Mouse (Mus musculus) kidney, postnatal 14 days (tissue): ENCODE results near the gene Rfc2.

Source experiments
- DNase-seq: peaks from one replicate; pipeline ENCODE4 v3.0.0; 2022; ENCODE audit warnings: mixed read lengths

Gene Rfc2

DNA sequence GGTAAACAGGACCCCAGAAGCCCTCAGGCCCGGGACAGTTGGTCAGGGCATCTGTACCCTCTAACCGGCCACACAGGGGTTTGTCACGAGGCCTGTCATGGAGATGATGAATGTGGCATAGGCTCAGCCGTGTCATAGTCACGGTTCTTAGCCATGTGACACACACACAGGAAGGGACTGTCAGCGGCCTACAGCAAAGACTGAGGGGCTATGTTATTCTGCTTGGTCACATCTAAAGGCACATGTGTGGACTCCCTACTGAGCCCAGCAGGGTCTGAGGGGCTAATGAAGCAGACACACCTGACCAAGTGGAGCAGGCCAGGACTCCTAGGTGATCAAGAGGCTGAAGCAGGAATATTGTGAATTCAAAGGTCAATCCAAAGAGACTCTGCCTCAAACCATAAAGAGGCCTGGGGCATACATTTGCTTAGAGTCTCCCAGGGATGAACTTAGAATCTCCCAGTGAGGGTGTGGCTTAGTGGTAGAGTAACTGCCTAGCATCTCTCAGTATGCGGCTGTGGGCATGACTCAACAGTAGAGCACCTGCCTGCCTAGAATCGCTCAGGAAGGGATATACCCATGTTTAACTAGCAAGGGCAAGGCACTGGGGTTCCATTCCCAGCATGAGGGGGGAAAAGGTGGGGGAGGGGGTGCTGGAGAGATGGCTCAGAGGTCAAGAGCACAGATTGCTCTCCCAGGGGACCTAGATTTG lies 30.8 kb downstream of the Rfc2 start:
- DNase-seq, result no peak

DNA sequence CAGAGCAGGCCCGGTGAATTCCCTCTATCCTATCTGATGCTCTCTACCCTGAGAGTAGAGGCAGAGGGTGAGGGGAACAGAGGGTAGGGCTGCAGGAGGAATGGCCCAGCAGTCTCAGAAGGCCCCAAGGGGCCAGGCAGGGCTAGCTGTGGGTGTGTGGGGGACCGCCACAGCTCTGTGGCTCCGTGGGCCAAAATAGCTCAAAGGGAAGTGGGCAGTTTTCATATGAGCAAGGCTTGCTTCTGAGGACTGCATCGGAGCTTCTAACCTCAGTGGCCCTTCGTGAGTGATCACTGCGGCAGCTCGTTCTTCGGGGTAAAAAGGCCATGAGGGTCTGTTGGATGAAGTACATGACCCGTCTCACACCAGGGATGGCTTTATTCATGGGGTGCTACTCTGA lies 32.6 kb downstream of the Rfc2 start:
- DNase-seq, result no peak

DNA sequence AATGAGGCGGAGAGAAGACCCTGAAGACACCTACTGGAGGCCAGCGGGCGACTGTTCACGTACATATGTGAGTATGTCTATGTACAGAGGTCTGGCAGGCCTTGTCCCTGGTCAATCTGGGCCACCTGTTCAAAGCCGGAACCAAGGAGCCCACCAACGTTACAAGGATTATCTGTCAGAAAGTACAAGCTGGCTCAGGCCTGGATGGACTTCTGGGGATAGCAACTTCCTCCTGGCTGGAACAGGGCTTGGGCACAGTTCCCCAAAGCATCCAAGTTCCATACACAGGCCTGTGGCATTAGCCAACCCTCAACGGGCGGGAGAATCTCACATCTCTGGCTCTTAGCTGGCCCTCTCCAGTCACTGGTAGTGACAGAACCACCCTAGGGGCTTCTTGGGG lies 33.1 kb downstream of the Rfc2 start:
- no peak for DNase-seq

DNA sequence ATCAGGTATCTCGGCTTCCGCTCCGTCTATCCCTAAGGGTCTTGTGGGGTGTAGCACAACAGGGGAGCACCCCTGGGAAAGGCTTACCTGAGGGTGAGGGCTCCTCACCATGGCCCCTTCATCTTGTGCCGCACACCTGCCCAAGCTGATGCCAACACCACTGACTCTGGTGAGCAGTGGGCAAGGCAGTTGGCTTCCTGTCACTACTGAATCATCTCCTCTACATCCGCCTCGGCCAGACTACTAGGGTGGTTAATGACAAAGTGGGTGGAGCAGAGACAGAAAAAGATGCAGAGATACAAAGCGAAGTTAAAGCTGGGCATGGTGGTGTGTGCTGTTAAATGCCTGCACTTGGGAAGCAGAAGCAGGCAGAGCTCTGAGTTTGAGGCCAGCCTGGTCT lies 33.6 kb downstream of the Rfc2 start, which contains the start of gene Lat2:
TSS of gene Lat2 (minus strand) at position 224 of the 400 bp plus-strand sequence.
- no peak for DNase-seq

DNA sequence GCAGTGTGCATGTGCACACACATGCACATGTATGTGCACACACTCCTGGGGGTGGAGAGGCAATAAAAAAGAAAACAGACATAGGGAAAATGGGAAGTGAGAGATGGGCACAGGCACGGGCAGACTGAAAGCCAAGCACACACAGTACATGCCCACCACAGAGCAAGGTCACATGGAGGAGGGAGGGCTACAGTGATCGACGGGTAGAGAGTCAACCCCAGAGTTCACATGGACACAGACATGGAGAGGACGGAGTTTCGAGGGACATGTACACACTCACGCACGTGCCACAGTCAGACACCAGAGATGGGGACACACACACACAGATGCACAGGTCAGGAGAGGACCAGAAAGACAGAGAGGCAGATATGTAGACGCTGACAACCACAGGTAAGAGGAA lies 34.2 kb downstream of the Rfc2 start:
- no peak for DNase-seq

DNA sequence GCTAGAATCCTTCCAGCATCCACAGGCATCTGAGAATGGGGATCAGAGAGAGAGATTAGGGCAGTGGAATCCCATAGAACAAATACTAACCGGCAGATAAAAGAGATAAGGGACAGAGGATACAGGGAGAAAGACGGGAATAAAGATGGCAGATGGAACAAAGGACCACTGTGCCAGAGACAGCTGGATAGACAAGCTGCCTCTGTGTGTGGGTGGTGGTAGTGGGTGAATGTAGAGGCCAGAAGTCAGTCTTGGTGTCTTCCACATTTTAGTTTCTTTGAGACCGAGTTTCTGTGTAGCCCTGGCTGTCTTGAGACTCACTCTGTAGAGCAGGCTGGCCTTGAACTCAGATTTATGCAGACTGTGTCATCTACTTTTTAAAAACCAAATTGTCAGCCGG lies 34.6 kb downstream of the Rfc2 start:
- no peak for DNase-seq

DNA sequence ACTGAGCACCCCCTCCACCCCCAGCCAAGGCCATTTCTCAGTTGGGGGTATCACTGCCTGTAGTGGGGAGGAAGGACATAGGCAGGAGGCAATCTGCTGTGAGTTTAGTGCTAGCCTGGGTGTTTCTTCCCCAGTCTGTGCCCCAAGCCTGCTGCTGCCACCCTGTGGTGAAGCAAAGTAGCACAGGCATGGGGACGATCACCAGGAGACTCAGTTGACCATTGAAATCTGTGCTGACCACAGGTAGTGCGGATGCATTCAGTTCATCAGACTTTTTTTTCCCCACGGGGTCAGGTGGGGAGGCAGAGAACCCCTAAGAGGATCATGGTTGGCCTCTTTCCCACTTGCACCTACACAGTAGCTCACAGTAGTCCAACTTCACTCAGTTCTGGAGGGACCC lies 35.9 kb downstream of the Rfc2 start:
- peak; percentile 71 for DNase-seq

DNA sequence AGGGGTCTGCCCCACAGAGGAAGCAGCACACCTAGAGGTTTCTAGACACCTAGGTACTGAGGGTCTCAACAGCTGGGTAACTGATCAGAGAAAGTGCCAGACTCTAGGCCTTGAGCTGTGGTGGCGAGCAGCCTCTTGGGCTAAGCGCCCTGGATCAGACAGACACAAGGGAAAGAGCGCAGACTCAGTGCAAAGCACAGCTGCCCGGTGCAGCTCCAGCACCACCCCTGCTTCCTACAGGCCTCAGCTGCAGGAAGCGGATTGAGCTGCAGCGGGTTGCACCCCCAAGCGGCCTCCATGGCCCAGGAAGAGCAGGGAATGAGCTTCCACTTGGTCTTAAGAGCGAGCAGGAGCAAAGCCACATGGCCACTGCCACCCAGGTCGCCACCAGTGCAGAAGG lies 39.3 kb downstream of the Rfc2 start:
- DNase-seq, result no peak

DNA sequence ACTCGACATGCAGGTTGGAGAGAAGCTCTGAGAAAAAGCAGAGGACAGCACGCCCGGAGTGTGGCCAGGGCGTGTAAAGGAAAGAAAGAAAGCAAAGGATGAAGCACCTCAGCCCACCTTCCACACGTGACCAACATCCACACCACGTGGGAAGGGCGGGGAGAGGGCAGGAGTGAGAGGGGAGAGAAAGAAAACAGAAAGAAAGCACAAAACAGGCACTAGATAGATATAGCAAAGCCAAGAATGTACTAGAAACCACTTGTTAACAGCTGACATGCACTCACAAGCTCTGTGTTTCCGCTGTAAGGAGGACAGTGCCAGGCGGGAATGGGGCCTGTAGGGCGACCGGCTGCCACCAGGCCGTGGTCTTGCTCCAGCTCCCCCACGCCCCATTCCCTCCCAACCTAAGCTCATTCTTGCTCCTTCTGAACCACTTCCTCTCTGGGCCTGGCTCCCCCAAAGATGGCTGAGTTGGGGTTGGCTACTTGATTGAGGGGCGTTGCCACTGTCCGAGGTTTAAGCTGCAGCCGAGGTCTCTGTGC lies 40.0 kb downstream of the Rfc2 start:
- no peak for DNase-seq

DNA sequence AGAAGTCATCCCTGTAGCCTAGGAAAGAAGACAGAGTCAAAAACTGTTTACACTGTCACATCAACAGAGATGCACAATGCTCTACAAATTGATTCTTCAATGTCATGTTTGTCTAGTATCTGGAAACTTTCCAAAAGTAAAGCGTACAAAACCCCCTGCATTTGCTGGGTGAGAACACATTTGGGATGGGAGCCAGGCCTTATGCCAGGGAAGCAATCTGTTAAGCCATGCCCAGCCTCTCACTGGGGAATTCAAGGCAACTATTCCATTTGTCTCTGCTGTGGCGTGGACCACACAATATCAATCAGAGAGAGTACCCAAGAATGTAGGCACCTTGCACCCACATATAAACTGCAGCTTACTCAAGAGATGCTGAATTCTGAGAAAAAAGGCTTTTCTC lies 40.9 kb downstream of the Rfc2 start:
- no peak for DNase-seq

DNA sequence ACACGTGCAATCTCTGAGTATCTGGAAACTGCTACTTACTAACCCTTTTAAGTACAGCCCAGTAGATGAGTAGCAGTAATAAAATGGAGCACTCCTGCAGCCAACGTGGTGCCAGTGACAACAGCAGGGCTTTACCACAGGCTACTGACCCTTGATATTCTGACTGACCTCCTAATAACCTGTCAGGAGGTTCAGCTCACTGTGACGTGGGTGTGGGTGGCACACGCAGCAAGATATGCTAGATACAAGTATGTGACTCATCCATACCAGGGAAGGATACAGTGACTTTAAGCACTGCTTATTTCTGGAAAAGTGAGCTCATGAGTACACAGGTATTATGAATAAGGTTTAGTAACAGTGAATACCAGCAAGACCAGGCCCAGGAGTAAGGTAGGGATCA lies 48.3 kb downstream of the Rfc2 start:
- no peak for DNase-seq

DNA sequence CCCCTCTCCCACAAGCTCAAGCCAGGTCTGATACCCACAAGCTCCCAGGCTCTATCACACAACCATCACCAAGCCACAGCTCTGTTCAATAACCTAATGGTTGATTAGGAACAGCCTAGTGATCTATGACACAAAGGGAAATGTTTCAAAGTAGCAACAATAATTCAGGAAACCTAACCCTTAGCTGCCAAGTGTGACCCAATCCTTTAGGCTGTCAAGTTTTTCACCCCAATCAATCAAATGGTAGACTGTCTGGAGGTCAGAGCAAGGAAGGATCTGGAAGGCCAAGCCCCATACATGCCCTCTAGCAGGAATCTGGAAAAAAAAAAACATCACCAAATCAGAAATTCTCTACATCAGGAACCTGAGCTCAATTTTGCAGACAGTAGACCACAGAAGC lies 49.7 kb downstream of the Rfc2 start:
- DNase-seq, result no peak

DNA sequence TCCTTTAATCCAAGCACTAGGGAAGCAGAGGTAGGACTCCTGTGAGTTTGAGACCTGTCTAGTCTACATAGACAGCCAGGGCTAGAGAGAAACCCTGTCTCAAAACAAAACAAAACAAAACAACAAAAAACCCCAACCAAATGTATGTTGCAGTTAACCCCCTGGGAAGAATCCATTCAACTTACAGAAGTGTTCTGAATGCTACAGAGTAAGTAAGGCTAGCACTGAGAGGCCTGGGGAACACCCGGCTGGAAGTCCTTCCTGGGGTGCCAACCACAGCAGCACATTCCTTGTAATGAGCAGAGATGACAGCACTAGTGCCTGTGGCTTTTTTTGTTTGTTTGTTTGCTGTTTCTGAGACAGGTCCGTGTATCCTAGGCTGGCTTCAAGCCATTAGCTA lies 51.7 kb downstream of the Rfc2 start:
- no peak for DNase-seq

DNA sequence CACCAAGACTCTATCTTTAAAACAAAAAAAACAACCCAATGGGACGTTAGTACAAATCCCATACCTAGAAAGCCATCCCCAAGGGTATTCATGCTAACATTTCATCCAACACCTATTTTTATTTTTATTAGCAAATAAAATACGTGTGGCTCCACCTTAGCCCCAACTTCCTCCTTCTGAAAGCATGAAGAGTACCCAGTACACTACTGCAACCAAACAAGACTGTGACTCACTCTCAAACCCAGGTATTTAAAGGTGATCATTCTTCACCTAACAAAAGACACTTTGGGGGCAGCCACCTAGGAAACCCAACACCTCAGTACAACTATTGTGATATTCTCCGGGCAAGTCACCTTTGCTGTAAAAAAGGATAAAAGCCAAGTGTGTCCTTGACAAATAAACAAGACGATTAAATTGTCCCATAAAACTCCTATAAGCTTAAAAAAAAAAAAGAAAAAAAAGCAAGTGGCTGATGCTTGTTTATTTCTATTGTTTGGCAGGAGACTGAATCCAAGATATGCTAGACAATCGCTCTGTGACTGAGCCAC lies 56.7 kb downstream of the Rfc2 start:
- DNase-seq, result no peak

DNA sequence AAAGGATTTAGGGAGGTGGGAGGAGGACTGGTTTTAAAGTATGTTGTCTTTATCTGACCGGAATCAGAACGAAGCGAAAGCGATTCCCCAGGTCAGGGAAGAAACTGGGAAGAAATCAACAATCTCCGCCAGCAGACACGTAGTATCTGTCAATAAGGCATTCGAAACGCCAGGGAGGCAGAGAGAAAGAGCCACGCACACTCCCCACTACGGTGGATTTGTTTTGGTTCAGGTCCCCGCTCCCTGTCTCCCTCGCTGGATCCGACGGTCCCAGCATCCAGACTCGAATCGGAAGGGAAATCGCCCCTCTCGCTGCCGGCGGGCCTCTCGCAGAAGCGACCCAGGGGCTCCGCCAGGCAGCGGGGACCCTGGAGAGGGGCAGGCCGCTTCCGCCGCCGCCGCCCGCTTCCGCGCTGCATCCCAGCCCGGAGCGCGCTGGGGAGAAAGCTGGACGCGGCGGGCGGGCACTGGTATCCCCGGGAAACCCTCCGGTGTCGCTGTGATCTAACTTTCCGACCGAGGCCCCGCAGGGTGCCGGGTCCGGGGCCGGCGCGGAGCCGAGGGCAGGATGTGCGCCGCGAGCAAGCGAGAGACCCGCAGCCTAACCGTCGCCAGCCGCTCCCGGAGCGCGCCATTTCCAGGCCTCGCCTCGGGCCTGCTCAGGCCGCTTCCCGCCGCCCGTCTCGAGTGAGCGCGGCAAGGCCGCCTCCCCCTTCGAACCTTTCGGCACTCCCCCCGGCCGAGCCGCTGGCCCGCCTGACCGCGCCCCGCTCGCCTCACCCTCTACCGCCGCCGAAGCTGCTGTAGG lies 57.5 kb downstream of the Rfc2 start:
- no peak for DNase-seq

DNA sequence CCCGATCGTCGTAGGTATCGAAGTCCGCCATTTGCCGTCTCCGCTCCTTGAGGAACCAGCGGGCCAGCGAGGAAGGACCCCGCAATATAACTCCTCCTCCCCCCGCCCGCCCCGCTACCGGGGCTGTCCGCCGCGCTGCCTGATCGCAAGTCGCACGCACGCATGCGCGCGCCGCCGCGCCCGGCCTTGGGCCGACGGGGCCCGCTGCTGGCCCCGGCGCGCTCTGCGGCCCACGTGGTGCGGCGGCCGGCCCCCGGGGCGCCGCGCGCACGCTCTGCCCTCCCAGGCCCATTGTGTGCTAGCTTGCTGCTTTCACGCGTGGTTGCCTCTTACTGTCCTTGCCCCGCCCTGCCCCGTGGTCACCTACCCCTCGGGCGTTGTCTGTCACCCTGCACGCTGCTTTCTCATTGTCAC lies 58.1 kb downstream of the Rfc2 start, which contains the start of gene Eif4h:
TSS of gene Eif4h (minus strand) at position 222 of the 414 bp plus-strand sequence.
- DNase-seq, result peak; percentile 98

DNA sequence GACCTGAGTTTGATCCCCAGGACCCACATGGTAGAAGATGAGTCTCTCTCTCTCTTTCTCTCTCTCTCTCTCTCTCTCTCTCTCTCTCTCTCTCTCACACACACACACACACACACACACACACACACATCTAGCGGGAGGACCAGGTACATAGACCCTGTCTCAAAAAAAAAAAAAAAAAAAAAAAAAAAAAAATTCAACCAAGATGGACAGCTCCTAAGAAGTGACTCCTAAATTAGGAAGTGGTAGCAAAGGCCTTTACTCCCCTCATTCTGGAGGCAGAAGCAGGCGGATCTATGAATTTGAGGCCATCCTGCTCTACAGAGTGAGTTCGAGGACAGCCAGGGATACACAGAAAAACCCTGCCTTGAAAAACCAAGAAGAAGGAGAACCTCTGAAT lies 59.2 kb downstream of the Rfc2 start:
- no peak for DNase-seq

DNA sequence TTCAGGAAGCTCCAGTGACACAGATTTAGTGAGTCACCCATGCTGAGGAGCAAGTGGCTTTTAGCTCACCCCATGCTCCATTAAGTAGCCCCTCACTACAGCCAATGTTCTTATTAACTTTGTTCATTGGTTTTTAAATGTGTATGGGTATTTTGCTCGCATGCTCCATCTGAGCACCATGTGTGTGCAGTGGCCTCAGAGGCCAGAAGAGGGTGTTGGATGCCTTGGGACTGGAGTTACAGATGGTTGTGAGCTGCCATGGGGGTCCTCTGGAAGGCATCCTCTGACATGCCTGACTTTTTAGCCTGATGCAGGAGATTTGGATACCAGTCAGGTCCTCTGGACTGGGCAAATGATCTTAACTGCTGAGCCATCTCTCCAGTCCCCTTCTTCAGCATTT lies 63.0 kb downstream of the Rfc2 start:
- no peak for DNase-seq

DNA sequence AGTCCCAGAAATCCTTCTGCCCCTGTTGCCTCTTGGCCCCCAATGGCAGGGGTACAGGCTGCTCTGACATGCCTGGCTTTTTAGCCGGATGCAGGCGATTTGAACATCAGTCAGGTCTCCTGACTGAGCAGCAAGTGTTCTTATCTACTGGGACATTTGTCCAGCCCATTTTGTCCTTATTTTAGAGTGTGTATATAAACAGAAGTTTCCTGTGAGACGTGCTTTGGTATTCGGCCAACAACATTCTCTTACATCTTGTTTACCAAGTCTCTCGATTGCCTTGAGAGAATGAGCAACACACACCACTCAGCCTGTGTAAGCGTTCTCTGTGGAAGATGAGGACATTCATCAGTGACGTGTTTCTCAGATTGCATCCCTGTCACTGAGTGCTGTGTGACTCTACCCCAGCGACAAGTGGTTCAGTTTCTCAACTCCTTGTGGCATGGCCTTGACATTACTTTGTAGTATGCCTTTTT lies 63.5 kb downstream of the Rfc2 start:
- peak; percentile 58 for DNase-seq

DNA sequence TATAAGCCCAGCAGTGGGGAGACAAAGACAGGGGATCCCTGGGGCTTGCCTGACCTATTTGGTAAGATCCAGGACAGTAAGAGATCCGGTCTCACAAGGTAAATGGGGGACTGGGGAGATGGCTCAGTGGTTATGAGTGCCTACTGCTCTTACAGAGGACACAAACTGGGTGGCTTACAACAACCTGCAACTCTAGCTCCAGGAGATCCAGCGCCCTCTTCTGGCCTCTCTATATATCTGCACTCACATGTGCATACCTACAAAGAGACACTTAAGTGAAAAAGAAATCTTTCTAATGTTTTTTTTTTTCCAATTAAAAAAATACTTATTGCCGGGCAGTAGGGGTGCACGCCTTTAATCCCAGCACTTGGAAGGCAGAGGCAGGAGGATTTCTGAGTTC lies 65.3 kb downstream of the Rfc2 start:
- DNase-seq, result no peak

DNA sequence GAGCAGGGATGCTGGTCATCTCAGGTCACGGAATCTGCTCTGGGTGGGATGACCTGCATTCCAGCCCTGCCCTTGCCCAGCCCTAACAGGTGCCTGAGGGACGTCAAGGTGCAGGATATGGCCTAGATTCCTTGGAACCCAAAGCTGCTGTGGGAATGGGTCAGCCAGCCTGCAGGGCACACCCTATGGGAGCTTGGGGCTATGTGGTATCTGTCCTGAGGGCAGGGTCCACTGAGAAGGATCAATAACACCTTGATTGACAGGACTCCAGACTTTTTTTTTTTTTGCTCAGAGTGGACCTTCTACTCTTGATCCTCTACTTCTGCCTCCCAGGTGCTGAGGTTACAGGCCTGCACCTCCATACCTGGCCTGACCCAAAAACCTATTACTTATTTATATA lies 66.2 kb downstream of the Rfc2 start:
- no peak for DNase-seq

DNA sequence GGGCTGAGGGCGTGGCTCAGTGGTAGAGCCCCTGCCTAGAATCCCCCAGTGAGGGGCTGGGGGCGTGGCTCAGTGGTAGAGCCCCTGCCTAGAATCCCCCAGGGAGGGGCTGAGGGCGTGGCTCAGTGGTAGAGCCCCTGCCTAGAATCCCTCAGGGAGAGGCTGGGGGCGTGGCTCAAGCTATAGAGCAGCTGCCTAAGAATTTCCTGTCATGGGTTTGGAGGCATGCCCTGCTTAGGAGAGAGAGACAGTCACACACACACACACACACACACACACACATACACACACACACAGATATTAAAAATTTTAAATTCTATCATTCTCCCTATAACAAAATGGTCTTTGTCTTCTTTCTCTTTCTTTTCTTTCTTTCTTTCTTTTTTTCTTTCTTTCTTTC lies 67.8 kb downstream of the Rfc2 start:
- peak; percentile 21 for DNase-seq

DNA sequence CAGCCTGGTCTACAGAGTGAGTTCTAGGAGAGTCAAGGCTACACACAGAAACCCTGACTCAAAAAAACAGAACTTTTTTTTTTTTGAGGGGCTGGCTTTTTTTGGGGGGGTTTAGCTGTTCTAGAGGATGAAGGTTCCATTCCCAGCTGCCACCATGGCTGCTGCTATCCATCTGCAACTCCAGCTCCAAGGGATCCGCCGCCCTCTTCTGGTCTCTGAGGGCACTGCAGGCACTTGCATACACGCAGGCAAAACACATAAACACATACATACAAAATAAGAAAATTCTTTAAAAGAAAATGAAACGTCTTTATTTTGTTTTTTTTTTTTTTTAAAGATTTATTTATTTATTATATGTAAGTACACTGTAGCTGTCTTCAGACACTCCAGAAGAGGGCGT lies 69.8 kb downstream of the Rfc2 start:
- DNase-seq, result peak; percentile 52
